Mouse (Mus musculus) midbrain, embryonic 15.5 days (tissue): Measurements from ENCODE around the gene Srl. TPM values are rescaled to one million over a fixed set of nuclear protein-coding genes. Genes with fewer than 3 reads are reported as not detected.

Experiments
- ATAC-seq: fragments of 200-750 bp; cut with Nextera tagmentation; replicated peaks from 2 replicates; pipeline ENCODE4 v1.8.0; 2017; ENCODE audit warnings: moderate TSS enrichment
- H3K27ac ChIP-seq: fragments of 300-500 bp; sonication (generic); 2 replicates; pipeline ENCODE4 v1.5.1; 2015; ENCODE audit warnings: mild to moderate bottlenecking, inconsistent platforms
- H3K27me3 ChIP-seq: fragments of 300-500 bp; sonication (generic); replicated peaks from 2 replicates; pipeline ENCODE4 v1.6.1; 2015; ENCODE audit warnings: inconsistent platforms
- H3K36me3 ChIP-seq: fragments of 300-500 bp; sonication (generic); replicated peaks from 2 replicates; pipeline ENCODE4 v1.6.1; 2015; ENCODE audit warnings: inconsistent platforms
- H3K4me1 ChIP-seq: fragments of 300-500 bp; sonication (generic); 2 replicates; pipeline ENCODE4 v1.6.1; 2015; ENCODE audit warnings: inconsistent platforms
- H3K4me2 ChIP-seq: fragments of 300-500 bp; sonication (generic); 2 replicates; pipeline ENCODE4 v1.6.1; 2015; ENCODE audit warnings: inconsistent platforms, mild to moderate bottlenecking, moderate library complexity
- H3K4me3 ChIP-seq: fragments of 300-500 bp; sonication (generic); 2 replicates; pipeline ENCODE4 v1.5.1; 2015; ENCODE audit warnings: mild to moderate bottlenecking, inconsistent platforms
- H3K9ac ChIP-seq: fragments of 300-500 bp; sonication (generic); 2 replicates; pipeline ENCODE4 v1.6.1; 2015; ENCODE audit warnings: mild to moderate bottlenecking, inconsistent platforms
- H3K9me3 ChIP-seq: fragments of 300-500 bp; sonication (generic); 2 replicates; pipeline ENCODE4 v1.6.1; 2016; ENCODE audit warnings: inconsistent platforms
- WGBS: fragments of 180-500 bp; shearing (Covaris S2); methylation state at CpG from one replicate; pipeline ENCODE4 v1.1.7; 2015; ENCODE audit warnings: mixed read lengths; 5-methylcytosine and 5-hydroxymethylcytosine counted together
- polyA plus RNA-seq: library from polyadenylated mRNA; unstranded; fragments of >200 nt; fragmentation: Nextera tagmentation; extraction: Ambion mirVana; gene quantifications from 2 replicates; pipeline ENCODE4 v1.2.1, GENCODE M21; 2015

Srl gene
- polyA plus RNA-seq, 1 experiment from 2014 or later = 25.4 TPM

DNA sequence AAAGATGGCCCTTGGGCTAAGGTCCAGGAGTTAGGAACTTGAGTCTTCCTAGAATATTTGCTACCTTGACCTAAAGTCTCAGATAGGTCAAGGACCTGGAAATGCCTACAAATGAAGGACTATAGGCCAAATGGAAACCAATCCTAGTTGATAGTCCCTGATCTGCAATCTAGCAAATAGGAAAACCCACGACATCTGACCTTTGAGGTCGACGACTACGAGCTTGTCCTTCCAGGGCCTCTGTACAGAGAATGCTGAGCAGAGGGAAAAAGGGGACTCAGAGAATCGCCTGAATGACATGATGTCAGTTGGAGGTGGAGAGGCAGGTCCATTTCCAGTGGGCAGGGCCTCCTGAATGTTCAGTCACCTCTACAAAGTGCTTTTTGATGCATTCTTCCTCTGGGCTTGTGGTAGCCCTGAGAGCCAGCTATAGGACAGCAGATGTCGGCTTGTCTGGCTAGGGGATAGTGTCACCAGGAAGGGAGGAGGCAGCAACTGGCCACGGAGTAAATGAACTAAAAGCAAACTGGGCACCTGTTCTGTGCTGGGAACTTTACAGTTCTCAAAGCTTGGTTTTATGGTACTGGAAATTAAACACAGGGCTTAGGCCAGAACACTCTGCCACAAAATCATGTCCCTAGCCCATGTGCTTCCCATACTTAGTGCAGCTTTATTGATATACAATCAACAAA is 18.2 kb downstream of the Srl start:
- ATAC-seq = no peak

DNA sequence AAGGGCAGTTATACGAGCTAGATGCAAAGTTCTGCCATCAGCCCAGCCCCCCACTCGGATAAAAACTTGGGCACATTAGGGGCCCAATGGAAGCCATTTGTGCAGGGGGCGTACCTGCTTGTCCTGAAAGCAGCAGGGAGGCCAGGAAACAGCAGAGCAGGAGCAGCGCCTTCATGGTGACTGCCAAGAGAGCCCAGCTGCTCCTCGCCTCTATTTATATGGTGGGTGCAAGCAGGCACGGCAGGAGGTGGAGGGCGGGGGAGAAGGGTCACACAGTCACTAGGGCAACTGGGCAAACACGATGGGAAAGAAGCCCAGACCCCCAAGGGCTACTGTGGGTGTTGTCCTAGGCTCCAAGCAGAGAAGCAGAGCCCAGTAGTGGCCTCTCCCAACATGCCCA is 18.7 kb downstream of the Srl start:
- Histone ChIP-seq H3K27me3 (no peaks in the 10 kb centered on the region), H3K9ac (no peak overlapping the region), H3K27ac (no peak overlapping the region), H3K36me3 (no peaks in the 10 kb centered on the region), H3K4me2 (no peak overlapping the region), H3K4me1 (no peaks in the 10 kb centered on the region), H3K4me3 (no peak overlapping the region), H3K9me3 (no peaks in the 10 kb centered on the region)
- 57% methylated on average over 8 of the region's 8 CpGs for WGBS
- ATAC-seq = no peak

More for the DNA sequence above, 18.2 kb downstream of the Srl start:
- H3K4me1 ChIP-seq = no peaks in the 10 kb centered on the region
- no peak overlapping the region for H3K27ac ChIP-seq
- 73% methylated on average over 7 of the region's 7 CpGs for WGBS
- H3K9ac ChIP-seq = no peak overlapping the region
- no peaks in the 10 kb centered on the region for H3K9me3 ChIP-seq
- no peaks in the 10 kb centered on the region for H3K36me3 ChIP-seq
- no peaks in the 10 kb centered on the region for H3K27me3 ChIP-seq
- no peak overlapping the region for H3K4me3 ChIP-seq
- no peak overlapping the region for H3K4me2 ChIP-seq

DNA sequence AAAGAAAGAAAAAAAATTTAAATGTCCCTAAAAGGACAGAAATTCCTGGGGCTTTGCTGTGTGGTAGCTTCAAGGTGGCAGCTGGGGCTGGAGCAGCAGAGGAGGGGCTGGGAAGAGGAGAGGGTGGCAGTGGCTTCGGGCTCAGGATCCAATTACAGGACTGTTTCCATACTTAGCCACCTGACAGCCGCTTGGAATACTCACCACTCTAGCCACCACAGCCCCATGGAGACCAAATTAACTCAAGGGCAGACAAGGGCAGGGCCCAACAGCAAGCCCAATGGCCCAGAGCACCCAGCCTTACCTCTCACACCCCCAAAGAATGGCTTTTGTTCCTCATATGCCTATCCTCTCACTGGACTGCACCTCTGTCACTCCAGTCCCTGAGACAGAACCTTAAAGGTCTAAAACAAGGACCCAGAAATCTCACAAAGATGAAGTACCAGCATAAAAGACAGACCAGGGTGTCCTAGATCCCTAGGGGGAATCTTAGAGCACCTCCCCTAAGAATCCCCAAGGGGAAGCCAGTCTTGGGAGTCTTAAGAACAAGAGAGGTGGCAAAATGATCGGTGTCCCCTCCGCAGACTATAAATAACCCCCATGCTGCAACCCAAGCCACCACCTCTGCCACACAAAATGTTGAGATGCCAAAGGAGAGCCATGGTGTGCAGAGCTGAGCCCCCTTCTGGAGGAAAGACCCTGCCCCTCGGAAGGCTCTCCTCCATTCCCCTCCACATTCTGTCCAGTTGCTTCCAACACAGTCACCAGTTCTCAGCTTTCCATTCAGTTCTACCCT is 19.7 kb downstream of the Srl start:
- H3K9me3 ChIP-seq = no peaks in the 10 kb centered on the region
- no peak overlapping the region for H3K27ac ChIP-seq
- no peak overlapping the region for H3K4me3 ChIP-seq
- WGBS = 67% methylated on average over 5 of the region's 5 CpGs
- H3K27me3 ChIP-seq = no peaks in the 10 kb centered on the region
- no peak for ATAC-seq
- no peaks in the 10 kb centered on the region for H3K4me1 ChIP-seq
- no peaks in the 10 kb centered on the region for H3K36me3 ChIP-seq
- H3K4me2 ChIP-seq = no peak overlapping the region
- no peak overlapping the region for H3K9ac ChIP-seq

DNA sequence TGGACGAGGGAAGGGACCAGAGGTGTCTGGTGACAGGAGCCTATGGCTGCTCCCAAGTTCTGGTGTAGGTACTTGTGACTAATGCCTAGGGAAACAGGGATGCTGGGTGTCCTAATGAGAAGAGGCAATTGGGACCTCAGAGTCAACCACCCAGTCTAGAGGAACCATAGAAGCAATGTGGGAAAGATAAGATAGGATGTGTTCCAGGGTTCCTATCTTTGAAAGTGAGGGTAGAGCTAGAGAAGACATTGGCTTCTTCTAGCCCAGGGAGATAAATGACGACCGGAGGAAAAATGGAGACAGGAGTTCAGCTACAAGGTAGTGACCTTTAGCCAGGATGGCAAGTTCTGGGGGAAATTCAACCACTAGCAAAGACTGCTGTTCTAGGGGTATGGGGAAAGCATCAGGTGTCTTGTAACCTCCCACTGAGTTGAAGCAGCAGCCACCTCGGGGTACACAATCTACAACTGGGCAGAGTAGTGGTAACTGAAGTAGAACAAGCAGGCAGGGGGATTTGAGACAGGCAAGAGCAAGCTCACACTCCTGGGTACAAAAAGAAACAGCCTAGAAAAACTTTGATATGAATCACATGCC is 20.4 kb downstream of the Srl start:
- no peak for ATAC-seq
- Histone ChIP-seq H3K4me2 (no peak overlapping the region), H3K4me3 (no peak overlapping the region), H3K9me3 (no peaks in the 10 kb centered on the region), H3K36me3 (no peaks in the 10 kb centered on the region), H3K4me1 (no peaks in the 10 kb centered on the region), H3K27ac (no peak overlapping the region), H3K27me3 (no peaks in the 10 kb centered on the region), H3K9ac (no peak overlapping the region)
- 82% methylated on average over 4 of the region's 4 CpGs for WGBS

DNA sequence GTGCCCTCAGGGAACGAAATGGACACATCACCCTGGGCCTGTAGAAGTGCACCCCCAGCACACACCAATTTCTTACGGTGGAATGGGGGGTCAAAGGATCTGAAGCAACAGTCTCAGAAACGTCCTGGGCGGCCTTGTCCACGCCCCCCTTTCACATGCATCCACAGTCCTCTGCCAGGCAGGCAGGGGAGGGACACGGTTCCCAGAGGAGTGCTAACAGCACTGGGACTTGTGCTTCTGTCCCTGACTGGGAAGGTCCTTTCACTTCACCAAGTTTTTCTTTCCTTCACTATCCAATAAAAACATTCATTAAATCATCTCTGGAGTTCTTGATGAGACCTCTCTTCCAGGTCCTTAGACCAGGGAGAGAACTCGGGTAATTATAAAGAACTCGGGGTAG is 20.9 kb downstream of the Srl start:
- WGBS = 71% methylated on average over 8 of the region's 8 CpGs
- no peaks in the 10 kb centered on the region for H3K9me3 ChIP-seq
- H3K4me2 ChIP-seq = no peak overlapping the region
- no peaks in the 10 kb centered on the region for H3K36me3 ChIP-seq
- H3K4me1 ChIP-seq = no peaks in the 10 kb centered on the region
- ATAC-seq = no peak
- H3K9ac ChIP-seq = no peak overlapping the region
- no peak overlapping the region for H3K4me3 ChIP-seq
- H3K27me3 ChIP-seq = no peaks in the 10 kb centered on the region
- H3K27ac ChIP-seq = no peak overlapping the region

DNA sequence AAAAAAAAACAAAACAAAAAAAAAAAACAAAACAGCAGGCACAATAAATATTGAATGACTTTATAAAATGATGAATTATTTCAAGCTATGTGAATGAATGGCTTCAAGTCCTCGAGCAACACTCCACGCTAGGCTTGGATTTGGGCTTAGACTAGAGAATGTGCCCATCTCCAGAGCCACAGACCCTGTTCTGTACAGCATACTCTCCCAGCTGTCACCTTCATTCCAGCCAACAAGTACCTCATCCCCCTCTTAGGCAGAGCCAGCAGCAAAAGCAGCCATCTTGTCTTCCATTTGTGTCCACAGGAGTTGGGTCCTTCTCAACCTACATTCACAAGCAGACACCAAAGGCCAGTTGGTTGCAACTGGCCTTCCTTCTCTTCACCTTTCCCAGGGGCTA is 21.8 kb downstream of the Srl start:
- no peak overlapping the region for H3K9ac ChIP-seq
- no peaks in the 10 kb centered on the region for H3K9me3 ChIP-seq
- no peaks in the 10 kb centered on the region for H3K27me3 ChIP-seq
- no peak overlapping the region for H3K4me3 ChIP-seq
- 95% methylated on average over 2 of the region's 2 CpGs for WGBS
- no peak overlapping the region for H3K4me2 ChIP-seq
- H3K4me1 ChIP-seq = no peaks in the 10 kb centered on the region
- ATAC-seq = no peak
- no peak overlapping the region for H3K27ac ChIP-seq
- no peaks in the 10 kb centered on the region for H3K36me3 ChIP-seq

DNA sequence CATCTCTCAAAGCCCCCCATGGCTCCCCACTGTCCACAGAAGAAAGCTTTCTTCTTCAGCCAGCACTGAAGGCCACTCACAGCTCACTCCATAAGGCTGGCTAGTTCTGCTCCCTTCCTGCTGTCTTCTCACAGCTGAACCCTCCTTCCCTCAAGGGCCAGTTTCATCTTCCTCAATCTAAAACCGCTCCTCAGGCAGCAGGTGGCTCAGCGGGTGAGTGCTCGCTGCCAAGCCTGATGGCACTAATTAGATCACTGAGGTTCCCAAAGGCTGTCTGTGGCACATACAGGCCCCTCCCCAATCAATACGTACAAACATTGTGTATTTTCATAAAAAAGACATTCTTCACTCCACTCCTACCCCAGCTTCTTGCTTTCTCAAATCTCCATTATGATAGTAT is 22.5 kb downstream of the Srl start:
- H3K4me3 ChIP-seq = no peak overlapping the region
- ATAC-seq = no peak
- 50% methylated on average over 4 of the region's 4 CpGs for WGBS
- no peaks in the 10 kb centered on the region for H3K36me3 ChIP-seq
- H3K9ac ChIP-seq = no peak overlapping the region
- H3K27me3 ChIP-seq = no peaks in the 10 kb centered on the region
- no peaks in the 10 kb centered on the region for H3K9me3 ChIP-seq
- H3K4me1 ChIP-seq = no peaks in the 10 kb centered on the region
- no peak overlapping the region for H3K27ac ChIP-seq
- no peak overlapping the region for H3K4me2 ChIP-seq

DNA sequence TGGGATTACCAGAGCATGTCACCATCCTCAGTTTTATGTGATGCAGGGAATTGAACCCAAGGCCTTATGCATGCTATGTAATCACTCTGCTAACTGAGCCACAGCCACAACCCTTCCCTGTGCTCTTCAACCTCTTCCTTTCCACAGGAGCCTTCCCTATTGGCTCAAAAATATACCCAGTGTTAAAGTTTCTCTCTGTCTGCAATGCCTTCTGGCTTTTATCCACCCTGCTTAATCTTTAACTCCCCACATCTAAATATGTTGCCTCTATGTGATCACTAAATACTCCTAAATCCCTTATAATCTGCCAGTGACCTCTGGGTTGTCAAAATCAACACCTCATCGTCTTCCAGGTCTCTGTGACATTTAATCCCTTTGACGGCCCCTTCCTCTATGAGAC is 23.7 kb downstream of the Srl start:
- H3K9me3 ChIP-seq = no peaks in the 10 kb centered on the region
- 58% methylated on average over 2 of the region's 2 CpGs for WGBS
- no peak overlapping the region for H3K27ac ChIP-seq
- H3K4me3 ChIP-seq = no peak overlapping the region
- no peaks in the 10 kb centered on the region for H3K4me1 ChIP-seq
- H3K27me3 ChIP-seq = no peaks in the 10 kb centered on the region
- no peak overlapping the region for H3K4me2 ChIP-seq
- no peak overlapping the region for H3K9ac ChIP-seq
- no peaks in the 10 kb centered on the region for H3K36me3 ChIP-seq
- no peak for ATAC-seq

DNA sequence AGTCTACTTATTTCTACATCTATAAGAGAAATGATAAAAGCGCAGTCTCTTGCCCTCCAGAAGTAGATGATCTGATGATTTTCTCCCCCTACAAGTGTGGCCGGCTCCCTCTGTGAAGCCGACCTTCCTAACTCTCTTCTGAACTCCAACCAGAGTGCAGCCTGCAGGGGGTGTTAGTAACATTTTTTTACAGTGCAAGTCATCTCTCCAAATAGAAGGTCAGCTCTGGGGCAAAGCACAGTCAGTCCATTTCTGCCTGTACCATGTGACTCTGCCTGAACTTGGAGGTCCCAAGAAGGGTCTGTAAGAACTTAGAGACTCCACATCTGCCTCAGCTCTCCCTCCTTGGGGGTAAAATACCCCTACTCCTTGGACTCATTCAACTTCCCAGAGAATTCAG is 27.2 kb downstream of the Srl start:
- Histone ChIP-seq H3K27ac (no peak overlapping the region), H3K36me3 (no peaks in the 10 kb centered on the region), H3K9ac (no peak overlapping the region), H3K27me3 (no peaks in the 10 kb centered on the region), H3K4me3 (no peak overlapping the region), H3K9me3 (no peaks in the 10 kb centered on the region), H3K4me1 (no peaks in the 10 kb centered on the region), H3K4me2 (no peak overlapping the region)
- WGBS = 85% methylated on average over 3 of the region's 3 CpGs
- ATAC-seq = no peak

DNA sequence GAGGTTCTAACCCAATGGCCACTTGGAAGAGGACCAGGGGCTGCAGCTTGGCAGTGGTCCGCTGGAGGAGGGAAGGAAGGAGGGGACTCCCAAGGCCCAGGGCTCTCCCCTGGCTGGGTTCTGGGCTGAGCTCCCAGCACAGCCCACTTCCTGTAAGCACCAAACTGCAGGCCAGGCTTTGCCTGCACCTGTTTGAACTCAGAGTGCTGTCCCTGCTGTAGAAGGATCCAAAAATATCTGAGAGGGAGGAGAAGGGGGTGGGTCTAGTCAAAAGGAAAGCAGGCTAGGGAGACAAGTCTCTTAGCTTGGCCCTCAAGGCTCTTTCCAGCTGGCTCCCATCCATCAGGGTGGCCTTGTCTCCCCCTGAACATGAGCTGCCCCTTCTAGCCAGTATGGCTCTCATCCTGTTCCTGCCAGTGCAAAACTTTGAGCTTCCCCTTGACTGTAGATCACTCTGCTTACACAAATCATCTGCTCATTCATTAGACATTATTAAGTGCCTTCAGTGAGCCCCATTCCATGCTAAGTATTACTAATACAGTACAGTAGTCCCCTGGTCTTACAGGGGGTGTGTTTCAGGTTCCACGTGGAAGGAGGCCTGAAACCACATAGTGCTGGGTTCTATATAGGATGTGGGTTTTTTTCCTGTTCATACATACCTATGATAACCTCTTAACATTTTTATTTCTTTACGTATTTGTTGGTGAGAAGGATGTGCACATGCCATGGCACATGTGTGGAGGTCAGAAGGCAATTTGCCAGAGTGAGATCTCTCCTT is 28.8 kb downstream of the Srl start:
- no peak for ATAC-seq
- WGBS = 80% methylated on average over 3 of the region's 3 CpGs

DNA sequence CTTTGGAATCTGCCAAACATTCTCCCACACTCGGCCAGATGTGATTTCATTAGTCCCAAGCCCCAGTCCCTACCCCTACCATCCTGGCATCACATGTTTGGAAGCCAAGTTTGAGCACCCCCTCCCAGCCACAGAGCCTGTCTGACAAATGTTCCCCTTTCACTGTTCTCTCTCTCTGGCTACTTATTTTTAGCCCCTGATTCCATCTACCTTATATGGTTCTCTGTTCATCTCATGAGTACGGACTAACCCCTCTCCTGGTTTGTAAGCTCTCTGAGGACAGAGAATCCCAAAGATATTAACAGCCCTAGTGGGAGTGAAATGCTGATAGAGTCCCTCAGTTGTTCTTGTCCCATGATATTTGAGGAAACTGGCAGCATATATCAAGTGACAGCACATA is 30.2 kb downstream of the Srl start:
- Histone ChIP-seq H3K36me3 (no peaks in the 10 kb centered on the region), H3K27ac (no peak overlapping the region), H3K4me2 (no peak overlapping the region), H3K27me3 (no peaks in the 10 kb centered on the region), H3K4me3 (no peak overlapping the region), H3K4me1 (no peaks in the 10 kb centered on the region), H3K9ac (no peak overlapping the region), H3K9me3 (no peaks in the 10 kb centered on the region)
- no peak for ATAC-seq
- 92% methylated on average over 2 of the region's 2 CpGs for WGBS

More for the DNA sequence above, 28.8 kb downstream of the Srl start:
- Histone ChIP-seq H3K9ac (no peak overlapping the region), H3K4me3 (no peak overlapping the region), H3K27ac (no peak overlapping the region), H3K9me3 (no peaks in the 10 kb centered on the region), H3K27me3 (no peaks in the 10 kb centered on the region), H3K4me1 (no peaks in the 10 kb centered on the region), H3K36me3 (no peaks in the 10 kb centered on the region), H3K4me2 (no peak overlapping the region)

DNA sequence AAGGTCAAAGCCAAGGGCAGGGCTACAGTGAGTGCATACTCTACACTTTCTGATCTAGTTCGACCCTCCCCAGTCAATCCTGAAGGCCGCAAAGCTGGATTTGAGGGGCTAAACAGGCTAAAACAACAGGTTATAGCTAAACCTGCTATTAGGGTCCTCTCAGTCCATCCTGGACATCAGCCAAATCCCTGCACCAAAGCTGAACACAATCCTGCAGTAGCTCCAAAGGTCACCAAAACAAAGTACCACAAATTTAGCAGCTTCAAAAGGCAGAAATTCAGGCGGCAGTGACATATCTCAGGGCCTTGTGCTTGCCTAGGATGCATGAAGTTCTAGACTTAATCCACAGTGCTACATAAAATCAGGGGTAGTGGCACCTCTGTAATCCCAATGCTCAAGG is 35.4 kb downstream of the Srl start:
- H3K4me3 ChIP-seq = no peak overlapping the region
- no peak overlapping the region for H3K4me2 ChIP-seq
- no peak overlapping the region for H3K27ac ChIP-seq
- WGBS = 86% methylated on average over 3 of the region's 3 CpGs
- no peaks in the 10 kb centered on the region for H3K9me3 ChIP-seq
- H3K4me1 ChIP-seq = no peaks in the 10 kb centered on the region
- no peak for ATAC-seq
- no peaks in the 10 kb centered on the region for H3K27me3 ChIP-seq
- H3K36me3 ChIP-seq = no peaks in the 10 kb centered on the region
- H3K9ac ChIP-seq = no peak overlapping the region
